Mouse (Mus musculus) neural tube, embryonic 11.5 days (tissue): ENCODE results near the gene Morn5. TPM values are rescaled to one million over a fixed set of nuclear protein-coding genes. Genes with fewer than 3 reads are reported as not detected.

Experiments used
- polyA plus RNA-seq: library from polyadenylated mRNA; unstranded; fragments of >200 nt; fragmentation: Nextera tagmentation; extraction: Ambion mirVana; gene quantifications from 2 replicates; pipeline ENCODE4 v1.2.1, GENCODE M21; 2014

The Morn5 gene
- polyA plus RNA-seq, 1 experiment from 2014 or later = not detected

Other genes with a start within 250 kb of the Morn5 start
- gene Ttll11, start 69.5 kb upstream of the Morn5 start, polyA plus RNA-seq = 1.9 and 2.1 TPM in 2 replicates
- 208 and 210 TPM in 2 replicates for gene Ndufa8, start 52 bp upstream of the Morn5 start, polyA plus RNA-seq
- gene Lhx6, start 56.0 kb downstream of the Morn5 start, polyA plus RNA-seq = 0.72 and 1.5 TPM in 2 replicates
- gene Mrrf, start 86.9 kb downstream of the Morn5 start, polyA plus RNA-seq = 31.3 and 32.1 TPM in 2 replicates
- gene Rbm18, start 87.3 kb downstream of the Morn5 start, polyA plus RNA-seq = 120 and 122 TPM in 2 replicates
- gene Ptgs1, start 181.0 kb downstream of the Morn5 start, polyA plus RNA-seq = 3.9 and 4.5 TPM in 2 replicates